Mouse (Mus musculus) testis, postnatal 14 days (tissue): Measurements from ENCODE around the gene Ccl12.

Source experiments
- DNase-seq: peaks from one replicate; pipeline ENCODE4 v3.0.0; 2021; ENCODE audit warnings: low spot score

The Ccl12 gene

GRCm38 (mm10) chr11:82101529-82101928 lies at the start of gene Ccl12:
TSS of gene Ccl12 (plus strand) at chr11:82101845.
- no peak for DNase-seq

- DNase-seq, result no peak
These were observed 47.8 kb upstream of the Ccl12 start for GRCm38 (mm10) chr11:82053849-82054248.

DNA sequence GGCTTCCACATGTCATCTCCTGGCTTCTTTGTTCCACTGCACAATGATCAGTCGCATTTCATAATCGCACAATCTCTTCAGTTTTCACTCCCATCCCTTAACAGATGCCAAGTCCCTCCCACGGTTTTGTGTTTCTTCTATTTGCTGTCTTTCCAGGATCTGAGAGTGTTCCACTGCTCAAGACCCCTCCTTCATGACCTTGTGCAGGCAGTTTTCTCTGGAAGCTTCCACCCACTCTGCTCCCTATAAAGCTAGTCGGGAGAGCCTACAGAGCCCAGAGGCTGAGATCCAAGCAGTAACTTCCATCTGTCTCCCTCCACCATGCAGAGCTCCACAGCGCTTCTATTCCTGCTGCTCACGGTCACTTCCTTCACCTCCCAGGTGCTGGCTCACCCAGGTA lies 44.0 kb upstream of the Ccl12 start, which contains the start of gene Ccl11:
TSS of gene Ccl11 (plus strand) at position 178 of the 400 bp plus-strand sequence.
- no peak for DNase-seq

DNA sequence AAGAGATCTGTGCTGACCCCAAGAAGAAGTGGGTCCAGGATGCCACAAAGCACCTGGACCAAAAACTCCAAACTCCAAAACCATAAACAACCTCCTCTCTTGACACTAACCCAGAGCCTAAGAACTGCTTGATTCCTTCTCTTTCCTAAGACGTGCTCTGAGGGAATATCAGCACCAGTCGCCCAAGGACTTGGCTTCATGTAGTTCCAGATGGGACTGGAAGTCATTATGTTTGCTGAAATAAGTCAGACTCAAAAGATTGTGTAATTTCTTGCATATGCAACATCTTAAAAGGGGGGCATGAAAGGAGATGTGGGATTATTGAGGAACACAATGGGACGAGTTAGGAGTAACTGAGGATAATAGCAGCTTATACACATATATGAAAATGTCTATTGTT lies 39.4 kb upstream of the Ccl12 start:
- no peak for DNase-seq

DNA sequence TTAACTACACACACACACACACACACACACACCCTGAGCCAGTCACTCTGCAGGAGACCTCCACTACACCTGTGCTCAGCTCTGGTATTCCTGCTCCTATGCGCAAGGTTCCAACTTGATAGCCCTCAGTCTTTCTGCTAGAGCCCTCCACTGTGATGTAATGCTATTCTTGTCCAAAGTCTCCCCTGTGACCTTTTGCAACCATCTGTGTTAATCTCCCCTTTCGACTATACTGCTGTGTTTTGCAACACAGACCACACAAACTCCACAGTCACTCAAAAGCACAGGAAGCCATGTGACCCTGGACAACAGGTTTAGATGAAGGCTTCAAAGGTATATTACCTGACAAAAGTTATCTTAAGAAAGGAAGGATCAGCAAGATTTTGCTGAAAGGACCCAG lies 38.2 kb upstream of the Ccl12 start:
- DNase-seq, result no peak

DNA sequence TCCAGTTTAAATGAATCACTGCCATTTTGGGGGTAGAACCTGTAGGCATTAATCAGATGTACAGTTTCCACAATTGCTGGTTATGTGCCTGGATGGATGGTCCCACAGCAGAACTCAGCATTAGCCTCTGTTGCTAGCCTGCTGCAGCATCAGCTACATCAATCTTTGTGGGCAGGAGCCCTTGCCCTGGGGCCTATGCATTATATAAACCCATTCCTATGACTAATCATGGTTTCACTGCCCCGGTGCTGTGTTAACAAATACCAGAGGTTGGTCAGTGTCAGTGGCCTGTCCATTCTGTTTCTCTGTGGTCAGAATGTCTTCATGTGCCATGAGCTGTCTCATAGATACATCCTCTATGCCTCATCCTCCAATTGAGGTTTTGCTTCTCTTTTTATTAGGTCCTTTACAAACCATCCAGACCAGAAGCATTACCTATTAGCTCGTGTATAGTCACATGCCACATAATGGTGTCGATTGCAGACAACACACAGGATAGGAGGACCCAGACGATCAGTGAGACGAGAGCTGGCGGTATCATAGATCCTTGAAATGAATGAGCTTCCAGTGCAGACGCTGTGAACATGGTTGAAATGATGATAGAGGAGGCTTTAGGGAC lies 34.6 kb upstream of the Ccl12 start:
- DNase-seq, result no peak

DNA sequence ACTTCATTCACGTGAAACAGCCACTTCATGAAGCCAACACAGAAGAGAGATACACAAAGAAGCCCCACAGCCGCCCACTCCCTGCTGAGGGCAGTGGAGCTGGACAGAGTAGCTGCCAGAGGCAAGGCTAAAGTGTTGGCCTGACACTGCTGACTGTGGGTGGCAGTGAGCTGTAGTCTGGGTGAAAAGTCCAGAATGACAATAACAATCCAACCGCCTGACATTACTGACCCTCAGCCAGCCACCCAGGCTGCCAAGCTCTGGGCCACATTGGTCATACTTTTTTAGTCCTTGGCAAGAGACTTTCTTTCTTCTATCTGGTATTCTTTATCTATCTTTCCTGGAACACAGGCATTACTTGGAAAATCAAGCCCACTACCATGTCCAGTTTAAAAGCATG lies 30.6 kb upstream of the Ccl12 start:
- DNase-seq, result no peak

DNA sequence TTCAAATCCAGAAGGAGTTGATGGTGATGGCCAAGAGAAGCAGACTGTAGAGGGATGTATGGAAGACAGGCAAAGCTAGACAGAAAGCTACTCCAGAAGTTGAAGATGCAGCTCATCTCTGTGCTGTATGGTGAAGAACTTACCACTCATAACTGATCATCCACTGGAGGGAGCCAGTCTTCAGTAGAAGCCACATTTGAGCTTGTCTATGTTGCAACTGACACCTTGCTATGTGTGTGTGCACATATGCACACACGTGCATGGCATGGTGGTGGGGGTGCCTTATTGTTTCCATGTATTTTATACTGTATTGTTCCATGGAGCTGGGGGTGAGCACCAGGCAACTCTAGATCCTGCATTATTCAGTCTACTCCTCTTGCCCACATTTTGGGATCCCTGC lies 29.3 kb upstream of the Ccl12 start:
- no peak for DNase-seq

GRCm38 (mm10) chr11:82072984-82073383 lies 28.7 kb upstream of the Ccl12 start:
- no peak for DNase-seq

GRCm38 (mm10) chr11:82073686-82074085 lies 28.0 kb upstream of the Ccl12 start:
- no peak for DNase-seq

GRCm38 (mm10) chr11:82077031-82077430 lies 24.6 kb upstream of the Ccl12 start:
- no peak for DNase-seq

DNA sequence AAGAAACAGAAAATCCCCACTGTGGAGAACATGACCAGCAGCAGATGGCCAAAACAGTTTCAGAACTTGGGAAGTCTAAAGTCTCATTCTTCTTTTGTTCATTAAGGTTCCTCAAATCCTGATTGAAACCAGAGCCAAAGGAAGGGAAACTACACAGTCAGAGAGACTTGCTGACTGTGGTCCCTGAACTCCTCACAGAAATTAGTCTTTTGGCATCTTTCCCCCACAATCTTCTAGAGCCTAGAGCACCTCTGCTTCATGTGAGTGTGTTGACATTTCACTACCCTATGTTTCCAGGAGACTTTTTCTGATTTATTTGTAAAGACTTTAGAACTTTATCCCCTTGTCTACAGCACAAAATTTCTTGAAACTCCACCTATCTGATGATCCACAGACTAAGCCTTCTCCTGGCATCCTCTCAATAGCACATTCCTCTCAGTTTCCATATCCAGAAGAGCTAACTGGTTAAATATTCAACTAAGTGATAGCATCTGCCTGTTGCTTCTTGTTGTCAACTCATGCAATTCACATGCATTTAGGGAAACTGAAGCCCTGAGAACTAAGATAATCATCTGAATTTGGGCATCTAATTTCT lies 23.4 kb upstream of the Ccl12 start:
- no peak for DNase-seq

DNA sequence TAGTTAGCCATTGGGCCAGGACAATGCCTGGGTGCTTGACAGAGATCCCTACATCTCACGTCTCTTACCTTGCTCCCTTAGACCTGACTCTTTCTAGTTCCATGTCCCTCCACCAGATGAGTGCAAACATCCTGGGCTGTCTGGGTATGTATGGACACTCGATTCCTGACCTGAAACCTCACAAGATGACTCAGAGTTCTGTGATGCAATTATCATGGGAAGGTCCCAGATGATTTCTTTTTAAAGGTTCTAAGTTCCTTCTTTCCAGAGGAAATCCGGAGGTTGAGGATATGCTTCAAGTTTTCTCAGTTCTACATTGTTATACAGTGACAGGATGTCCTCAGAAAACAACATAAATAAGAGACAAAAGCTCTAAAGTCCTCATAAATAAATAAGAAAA lies 20.8 kb upstream of the Ccl12 start:
- DNase-seq, result no peak

- no peak for DNase-seq
These were observed 17.3 kb upstream of the Ccl12 start for GRCm38 (mm10) chr11:82084360-82084759.

DNA sequence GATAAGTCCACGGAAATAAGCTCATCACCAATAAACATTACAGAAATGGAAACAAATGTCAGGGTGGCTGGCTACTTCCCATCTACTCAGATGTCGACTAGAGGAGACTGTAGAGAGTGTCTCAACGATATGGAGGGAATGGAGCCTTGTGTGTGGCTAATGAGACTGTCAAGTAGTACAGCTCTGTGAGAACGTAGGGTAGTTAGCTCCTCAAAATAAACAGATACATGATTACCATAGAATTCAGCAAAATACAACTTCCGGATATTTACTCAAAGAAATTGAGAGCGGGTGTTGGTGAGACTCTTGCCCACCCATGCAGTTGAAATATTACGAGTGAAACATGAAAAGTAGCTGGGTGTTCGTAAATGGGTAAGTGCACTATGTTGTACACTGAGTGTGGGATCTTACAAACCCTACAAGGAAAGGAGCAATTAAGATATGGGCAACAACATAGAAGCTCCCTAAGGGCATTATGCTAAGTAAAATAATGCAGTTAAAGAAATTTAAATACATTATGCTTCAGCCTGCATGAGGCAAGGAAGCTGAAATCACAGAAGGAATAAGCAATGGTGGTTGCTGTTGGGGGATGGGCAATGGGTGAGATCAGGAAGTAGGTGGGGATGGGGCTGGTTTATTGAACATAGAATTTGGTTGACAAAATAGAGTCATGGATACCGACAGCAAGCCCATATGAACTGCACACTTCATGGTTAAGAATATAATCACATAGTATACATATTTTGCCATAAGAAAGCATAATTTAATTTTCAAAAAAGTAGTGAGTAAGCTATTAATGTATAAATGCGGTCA lies 1.9 kb upstream of the Ccl12 start:
- no peak for DNase-seq

- no peak for DNase-seq
These were observed 558 bp upstream of the Ccl12 start for GRCm38 (mm10) chr11:82101087-82101486.

GRCm38 (mm10) chr11:82109611-82110010 lies 8.0 kb downstream of the Ccl12 start:
- no peak for DNase-seq

- DNase-seq, result no peak
These were observed 9.0 kb downstream of the Ccl12 start for GRCm38 (mm10) chr11:82110372-82111248.

- DNase-seq, result no peak
These were observed 13.2 kb downstream of the Ccl12 start, which contains the start of gene Ccl8 for GRCm38 (mm10) chr11:82114885-82115284. TSS of gene Ccl8 (plus strand) at chr11:82115185.

DNA sequence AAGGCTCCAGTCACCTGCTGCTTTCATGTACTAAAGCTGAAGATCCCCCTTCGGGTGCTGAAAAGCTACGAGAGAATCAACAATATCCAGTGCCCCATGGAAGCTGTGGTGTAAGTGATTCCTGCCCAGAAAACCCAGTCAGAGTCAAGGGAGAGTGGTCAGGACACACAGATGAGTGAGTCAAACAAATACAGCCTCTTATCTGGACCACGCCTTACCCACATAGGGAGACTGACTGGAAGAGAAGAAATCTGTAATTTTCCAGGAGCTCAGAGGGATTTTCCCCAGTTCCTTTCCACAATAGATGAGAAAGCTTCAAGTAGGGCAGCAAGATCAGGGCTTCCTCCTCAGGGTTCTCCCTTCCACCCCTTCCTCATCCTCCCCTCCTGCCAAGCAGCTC lies 14.4 kb downstream of the Ccl12 start:
- DNase-seq, result no peak

DNA sequence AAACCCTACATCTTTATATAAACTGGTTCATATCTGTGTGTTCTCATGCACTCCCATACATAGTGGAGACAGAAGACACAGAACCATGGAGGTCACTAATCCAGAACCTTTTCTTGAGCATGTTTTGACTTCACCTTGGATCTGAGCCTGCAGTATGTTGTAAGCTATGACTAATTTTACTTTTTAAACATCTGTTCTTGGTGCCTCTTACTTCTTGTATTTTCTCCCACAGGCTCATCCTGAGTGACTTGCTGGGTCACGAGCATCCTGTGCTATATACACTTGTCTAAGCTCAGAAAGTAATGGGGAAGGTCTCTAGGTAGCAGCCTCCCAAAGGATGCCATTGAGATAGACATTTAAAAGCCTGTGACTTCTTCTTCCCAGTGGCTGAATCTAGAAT lies 31.3 kb downstream of the Ccl12 start:
- no peak for DNase-seq

- DNase-seq, result no peak
These were observed 34.6 kb downstream of the Ccl12 start for GRCm38 (mm10) chr11:82136196-82136595.
